Mouse (Mus musculus): ENCODE measurements at regions not wholly inside any gene's neighbourhood (a gene's known extent, or its start where the extent isn't known, plus 50 kb on each side); places are given as distances from the start of the nearest gene placed in this dataset.
"Not testable (repeated sequence)": the region's sequence is repeated elsewhere in the genome, so short reads cannot be mapped to it uniquely, and the experiment has no call there.

- DNase-seq = no peak
Observed at GRCm38 (mm10) chr1:194435060-194435459, 183.0 kb upstream of the Plxna2 start.

GRCm38 (mm10) chr1:194428586-194428985, 189.4 kb upstream of the Plxna2 start:
- DNase-seq = no peak

GRCm38 (mm10) chr1:194426293-194426692, 191.7 kb upstream of the Plxna2 start:
- no peak for DNase-seq

DNA sequence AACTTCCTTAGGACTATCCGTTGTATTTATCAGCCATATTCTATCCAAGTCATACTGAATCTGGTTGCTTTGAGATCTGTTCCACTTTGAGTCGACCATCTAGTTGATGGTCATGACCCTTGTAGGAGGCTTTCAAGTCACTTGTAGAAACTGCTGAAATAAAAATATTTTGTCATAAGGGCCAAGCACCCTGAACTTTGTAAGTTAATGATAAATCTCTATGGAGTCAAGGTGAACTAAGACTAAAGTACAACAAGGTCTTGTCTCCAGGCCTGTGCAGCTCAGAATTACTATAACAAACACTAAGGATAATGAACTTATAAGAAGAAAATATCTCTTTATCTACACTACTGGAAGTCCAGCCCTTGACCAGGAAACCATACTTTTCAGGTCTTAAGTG, 193.8 kb upstream of the Plxna2 start:
- no peak for DNase-seq

DNA sequence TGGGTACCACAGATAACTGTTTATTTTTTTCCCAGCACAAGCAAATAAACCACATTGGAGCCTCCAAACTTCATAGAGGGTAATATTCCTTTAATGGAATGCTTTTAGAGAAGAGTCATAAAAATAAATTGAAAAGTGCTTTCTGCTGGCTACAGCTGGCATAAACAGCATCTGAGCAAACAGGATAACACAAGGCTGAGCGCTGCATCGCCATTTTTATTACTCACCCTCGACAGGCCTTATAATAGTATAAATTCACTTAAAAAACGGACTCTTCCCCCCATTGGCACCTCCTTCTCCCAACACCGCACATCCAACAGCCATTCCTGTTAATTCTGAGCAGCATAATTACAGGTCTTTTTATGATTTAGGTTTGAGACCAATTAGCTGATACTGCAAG, 205.8 kb upstream of the Plxna2 start:
- no peak for DNase-seq

DNA sequence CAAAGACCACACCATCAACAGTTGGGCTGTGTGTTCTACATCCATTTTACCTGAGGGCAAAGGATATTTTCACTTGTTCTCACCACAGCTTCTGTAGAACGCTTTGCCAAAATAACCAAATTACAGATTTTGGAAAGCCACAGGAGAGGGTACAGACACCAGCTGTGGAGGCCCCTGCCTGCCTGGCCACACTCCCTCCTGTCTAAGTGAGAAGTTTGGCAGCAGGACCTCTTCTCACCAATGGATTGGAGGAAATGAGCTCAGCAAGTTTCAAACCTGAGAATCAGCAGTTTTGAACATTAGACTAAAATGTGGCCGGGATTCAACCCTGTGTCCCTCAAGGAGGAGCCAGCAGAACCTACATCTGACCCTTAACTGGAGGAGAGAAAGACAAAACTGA, 206.2 kb upstream of the Plxna2 start:
- DNase-seq = no peak

DNA sequence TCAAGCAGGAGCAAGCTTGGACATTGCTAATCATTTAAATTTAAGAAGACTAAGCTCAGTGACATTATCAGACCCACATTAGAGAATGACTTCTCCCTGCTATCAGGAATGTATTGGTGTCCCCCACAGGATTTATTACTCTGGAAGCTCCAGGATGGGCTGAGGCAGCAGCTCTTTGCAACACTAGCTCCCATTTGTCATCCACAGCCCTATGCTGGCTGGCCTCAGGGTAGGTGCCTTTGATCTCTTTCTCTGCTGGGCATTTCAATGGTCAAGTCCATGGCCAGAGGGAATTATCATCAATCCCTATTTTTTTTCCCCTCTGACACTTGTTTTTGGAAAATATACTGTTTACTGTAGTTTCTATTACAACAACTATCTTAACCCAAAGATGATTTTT, 218.7 kb upstream of the Plxna2 start:
- DNase-seq = no peak

DNA sequence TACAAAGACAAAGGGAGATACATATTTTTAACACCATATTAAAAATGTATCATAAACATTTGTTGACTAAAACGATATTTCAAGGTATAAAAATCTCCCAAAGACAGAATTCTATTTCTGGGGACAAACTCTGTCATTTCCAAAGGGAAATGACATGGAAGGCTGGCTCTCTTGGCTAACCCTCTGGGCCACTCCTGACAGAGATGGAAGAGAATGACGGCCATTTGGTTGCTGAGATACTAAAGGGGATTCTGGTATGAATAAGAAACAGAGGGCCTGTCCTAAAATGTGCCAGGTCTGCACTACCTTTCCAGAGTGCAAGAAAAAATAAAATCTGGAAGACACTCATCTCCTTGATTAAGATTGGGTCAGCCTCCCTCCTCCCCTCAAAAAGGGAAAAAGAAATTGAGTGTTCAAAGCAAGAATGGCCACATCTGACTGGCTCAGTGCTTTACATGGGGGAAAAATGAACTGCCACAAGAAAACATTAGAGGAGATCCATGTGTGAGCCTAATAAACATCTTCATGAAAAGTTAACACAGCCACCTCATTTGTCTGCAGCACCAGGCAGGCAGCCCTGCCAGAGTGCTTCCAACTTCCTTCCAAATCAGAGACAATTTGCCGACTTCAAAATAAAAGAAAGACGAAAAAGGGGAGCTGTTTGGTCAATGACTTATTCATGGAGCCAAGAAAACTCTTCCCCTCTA, 221.1 kb upstream of the Plxna2 start:
- DNase-seq = no peak

DNA sequence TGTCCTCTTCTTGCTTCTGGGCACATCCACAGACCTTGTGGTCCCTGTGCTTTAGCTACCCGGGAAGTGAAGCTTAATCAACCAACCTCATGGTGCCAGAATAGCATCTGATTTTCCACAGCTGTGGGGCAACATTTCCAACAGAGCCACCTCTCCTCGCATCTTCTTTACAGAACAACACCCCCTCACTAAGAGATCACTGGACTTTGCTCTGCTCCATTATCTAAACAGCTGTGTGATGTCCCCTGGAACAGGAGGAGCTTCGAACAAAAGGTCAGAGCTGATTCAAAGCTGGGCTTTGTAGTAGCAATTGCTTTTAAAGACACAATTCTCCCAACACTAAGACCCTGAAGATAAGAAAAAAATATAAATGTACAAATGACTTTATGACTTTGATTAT, 224.3 kb upstream of the Plxna2 start:
- no peak for DNase-seq

DNA sequence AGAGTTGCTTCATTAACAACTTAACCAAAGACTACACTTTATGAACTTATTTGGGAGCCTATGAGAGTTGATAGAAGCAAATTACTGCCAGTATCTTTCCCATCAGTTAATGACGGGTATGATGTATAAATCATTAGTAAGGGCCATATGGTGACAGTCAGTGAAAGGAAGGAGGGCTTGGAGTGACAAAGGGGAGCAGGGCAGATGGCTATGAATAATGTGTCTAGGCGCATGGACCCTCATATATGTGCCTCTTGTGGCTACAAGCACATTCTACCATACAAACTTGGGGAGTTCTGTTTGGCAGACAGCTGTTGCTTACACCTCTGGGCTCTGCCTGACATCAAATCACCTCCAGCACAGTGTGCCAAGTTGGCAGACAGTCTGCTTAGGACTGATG, 227.8 kb upstream of the Plxna2 start:
- no peak for DNase-seq

GRCm38 (mm10) chr1:194378135-194378534, 239.9 kb upstream of the Plxna2 start:
- DNase-seq = no peak

GRCm38 (mm10) chr1:194373511-194373910, 244.5 kb upstream of the Plxna2 start:
- DNase-seq = not testable (repeated sequence)

DNA sequence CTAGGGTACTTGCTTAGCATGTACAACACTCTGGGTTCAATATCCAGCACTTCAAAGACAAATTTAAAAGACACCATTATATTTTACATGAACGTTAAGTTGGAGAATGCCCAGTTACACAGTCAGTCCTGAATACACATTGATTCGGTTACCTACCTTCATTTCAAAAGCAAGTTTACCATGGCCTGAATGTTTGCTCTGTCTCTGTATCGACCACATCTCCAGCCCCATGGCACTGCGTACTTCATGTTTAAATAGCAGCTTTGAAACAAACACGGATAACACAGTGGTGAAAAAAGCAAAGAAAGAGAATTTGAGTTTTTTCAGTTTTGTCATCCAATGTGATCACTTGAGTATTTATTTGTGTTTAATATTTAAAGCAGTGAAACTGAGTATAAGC, 254.1 kb upstream of the Plxna2 start:
- DNase-seq = no peak

DNA sequence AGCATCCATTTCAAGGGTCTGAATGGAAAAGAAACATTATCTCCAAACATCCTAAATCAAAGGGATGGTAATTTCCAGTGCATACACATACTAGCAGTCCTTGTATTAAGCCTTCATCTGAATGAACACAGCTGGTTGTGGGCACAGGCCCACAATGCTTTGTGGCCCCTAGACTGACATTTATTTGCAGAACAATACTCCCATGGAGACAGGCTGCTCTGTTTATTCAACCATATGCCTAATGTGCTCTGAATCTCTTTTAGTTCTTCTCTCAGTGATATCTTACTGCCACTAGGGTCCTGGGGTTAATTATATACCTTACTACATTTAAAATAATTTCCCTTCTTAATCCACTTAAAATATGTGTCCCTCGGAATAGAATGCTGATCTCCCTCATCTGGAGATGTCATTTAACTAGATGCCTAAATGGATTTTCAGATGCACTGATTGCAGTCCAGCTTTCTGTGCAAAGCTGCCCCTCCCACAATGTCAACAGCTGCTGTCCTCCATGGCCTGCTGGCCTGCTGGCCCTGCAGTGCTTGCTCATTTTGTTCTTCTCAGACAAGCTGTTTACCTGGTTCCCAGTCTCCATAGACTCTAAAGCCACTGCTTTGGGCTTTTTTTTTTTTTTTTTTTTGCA, 254.8 kb upstream of the Plxna2 start:
- DNase-seq = peak in 1 of 2 experiments; percentile 11

- no peak for DNase-seq
Observed at GRCm38 (mm10) chr1:194362298-194362697, 255.7 kb upstream of the Plxna2 start.

GRCm38 (mm10) chr1:194361316-194361715, 256.7 kb upstream of the Plxna2 start:
- no peak for DNase-seq

DNA sequence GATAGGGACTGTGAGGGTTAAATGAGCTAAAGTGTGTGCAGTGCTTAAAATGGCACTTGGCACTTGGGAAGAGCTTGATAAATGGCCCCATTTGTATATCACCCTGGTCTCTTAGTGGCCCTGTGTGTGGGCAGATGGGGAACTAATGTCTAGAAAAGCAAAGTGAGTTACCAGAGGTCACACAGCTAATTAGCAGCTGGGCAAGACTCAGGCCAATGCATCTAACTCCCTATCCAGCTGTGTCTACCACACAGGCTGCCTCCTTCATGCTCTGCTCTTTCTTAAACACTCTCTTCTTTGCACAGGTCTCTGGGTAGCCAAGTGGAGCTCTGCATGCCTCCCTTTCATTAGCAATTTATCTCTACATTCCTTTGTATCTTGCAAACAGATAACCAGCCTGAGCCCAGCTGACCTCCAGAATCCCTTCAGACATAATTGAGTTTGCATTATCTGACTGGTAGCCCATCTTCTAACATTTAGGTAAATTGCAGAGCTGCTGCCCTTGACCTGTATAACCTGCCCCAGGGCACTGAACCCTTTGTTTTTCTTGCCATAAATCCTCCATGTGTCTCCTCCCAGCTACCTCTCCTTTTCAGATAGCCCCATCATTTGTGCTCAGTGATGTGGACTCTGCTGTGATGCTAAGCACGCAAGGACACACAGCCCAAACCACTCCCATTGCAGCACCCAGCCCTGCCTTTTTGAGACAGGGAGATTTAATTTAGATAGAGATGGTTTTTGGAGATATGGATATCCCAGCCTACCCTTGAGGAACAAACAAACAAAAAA, 263.5 kb upstream of the Plxna2 start:
- DNase-seq = no peak

- DNase-seq = no peak
Observed at GRCm38 (mm10) chr1:194345304-194346033, 272.5 kb upstream of the Plxna2 start.

GRCm38 (mm10) chr1:194342568-194342967, 275.4 kb upstream of the Plxna2 start:
- no peak for DNase-seq

DNA sequence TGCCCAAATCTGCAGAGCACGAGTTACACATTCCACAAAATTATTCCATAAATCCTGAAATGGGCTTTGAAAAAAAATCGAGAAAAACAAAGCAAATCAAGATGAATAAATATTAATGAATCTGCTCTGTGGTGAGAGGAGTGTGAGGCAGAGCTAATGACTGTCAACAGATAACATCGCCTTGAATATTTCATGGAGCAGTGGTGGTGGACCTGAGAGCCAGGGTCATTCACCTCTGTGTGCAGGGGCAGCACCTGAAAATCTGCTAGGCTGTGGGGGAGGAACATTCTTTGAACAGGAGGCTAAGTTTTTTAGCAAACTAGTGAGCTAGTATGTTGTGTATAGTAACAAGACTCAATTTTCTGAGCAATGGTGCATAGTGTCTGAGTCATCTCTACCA, 276.3 kb upstream of the Plxna2 start:
- no peak for DNase-seq

GRCm38 (mm10) chr1:194334752-194335719, 283.0 kb upstream of the Plxna2 start:
- peak; percentile 39 to 51 for DNase-seq

GRCm38 (mm10) chr1:194332639-194333038, 285.4 kb upstream of the Plxna2 start:
- no peak for DNase-seq
